Mouse (Mus musculus) urinary bladder, postnatal 14 days (tissue): ENCODE data around the gene Ptpn14.
"Not testable (repeated sequence)": the region's sequence is repeated elsewhere in the genome, so short reads cannot be mapped to it uniquely, and the experiment has no call there.

Source experiments
- DNase-seq: peaks from one replicate; pipeline ENCODE4 v3.0.0; 2021; ENCODE audit warnings: low spot score

Ptpn14 gene

DNA sequence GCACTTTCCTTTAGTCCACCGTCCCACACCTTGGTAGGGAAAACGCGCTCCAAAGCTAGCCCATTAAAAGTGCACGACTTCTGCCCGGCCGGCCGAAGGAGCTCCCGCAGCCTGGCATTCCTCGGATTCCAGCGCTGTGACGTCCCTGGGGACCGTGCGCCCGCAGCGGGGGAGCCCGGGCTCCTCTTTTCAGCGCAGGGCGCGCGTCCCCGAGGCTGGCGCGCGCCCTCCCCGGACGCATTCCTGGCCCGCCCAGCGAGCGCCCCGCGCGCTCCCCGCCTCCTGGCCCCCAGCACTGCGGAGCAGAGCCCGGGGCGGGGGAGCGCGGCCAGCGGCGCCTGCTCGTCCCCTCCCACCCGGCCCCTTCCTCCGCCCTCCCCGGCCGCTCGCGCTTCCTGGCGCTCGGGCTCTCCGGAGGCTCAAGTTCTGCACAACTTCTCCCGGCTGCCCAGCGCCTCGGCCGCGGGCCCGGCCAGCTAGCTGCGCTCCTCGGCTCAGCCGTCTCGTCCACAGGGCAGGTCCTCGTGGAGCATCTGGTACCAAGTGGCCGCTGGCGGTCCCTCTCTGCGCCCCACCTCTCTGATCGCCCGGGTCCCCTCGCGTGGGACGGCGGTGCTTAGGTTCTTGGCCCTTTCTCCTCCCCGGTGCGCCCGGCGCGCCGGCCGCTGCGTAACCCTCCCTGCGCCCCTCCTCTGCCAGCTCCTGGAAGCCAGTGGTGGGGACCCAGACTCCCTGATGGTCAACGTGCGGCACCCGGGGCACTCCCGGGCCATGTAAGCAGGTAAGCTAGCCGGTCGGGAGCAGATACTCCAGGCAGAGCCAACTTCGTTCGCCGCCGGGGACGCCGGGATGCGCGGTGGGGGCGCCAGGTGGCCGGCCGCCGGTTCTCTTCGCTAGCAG, at the start of gene Ptpn14:
Gene Ptpn14 (plus strand): TSS at position 385 of the 900 bp plus-strand sequence.
- peak; percentile 90 for DNase-seq

DNA sequence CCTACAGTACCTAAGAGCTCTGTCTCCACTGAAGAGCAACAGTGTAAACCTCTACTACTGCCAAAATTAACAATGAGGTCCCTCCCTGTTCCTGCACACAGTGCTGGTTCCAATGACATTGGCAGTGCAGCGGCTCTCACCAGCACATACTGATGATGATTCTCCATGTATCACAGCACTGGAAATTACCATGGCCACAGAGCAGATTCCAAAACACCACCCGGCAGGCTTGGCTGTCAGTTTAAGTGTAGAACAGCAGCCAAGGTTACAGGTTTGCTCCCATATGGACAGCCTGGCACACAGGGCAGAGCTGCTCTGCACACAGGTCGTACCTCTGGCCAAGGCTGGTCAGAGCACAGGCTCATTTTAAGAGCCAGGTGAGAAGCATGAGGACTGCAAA, 48.5 kb upstream of the Ptpn14 start:
- DNase-seq: no peak

DNA sequence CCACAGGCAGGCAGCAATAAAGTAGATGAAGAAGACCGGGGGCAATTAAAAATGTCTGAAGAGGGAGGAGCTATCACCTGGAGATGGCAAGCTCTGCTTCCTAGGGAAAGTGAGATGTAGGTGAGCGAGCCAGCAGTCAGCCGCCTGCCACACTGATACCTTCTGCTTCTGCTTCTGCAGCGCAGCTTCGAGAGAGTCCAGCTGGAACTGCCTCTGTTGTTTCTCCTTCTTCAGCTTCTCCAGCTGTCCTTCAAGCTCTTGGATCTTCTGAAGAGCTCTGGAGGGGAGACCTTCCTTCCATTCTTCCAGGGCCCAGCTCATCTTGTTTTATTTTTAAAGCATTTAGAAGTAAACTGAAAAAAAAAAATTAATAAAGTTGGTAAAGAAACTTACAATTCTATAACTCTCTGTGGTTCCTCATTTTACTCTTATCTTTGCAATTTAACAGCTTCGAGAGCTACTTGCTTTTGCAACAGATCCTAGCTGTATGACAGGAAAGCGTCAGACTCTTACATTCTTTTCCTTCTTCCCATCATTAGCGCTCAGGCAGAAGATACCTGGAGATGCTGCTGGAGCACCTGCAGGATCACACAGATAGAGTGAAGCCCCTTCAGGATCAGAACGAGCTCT, 43.2 kb upstream of the Ptpn14 start:
- DNase-seq: no peak

DNA sequence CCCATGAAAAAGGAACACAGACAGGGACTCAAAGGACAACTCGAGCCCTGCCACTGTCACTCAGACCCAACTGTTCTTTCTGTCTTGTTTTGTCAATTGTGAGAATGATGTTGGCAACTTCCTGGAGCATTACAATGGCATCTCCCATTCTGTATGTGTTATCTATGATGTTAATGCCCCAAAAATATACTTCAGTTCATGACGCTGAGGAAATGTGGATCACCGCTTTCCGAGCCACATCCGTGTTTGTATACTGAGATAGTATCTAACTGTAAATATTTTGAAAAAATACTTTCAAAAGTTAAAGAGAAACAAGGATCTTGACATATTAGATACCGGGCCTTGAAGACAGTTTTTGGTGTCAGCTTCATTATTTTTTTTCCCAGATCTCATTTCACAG, 42.0 kb upstream of the Ptpn14 start:
- DNase-seq: no peak

DNA sequence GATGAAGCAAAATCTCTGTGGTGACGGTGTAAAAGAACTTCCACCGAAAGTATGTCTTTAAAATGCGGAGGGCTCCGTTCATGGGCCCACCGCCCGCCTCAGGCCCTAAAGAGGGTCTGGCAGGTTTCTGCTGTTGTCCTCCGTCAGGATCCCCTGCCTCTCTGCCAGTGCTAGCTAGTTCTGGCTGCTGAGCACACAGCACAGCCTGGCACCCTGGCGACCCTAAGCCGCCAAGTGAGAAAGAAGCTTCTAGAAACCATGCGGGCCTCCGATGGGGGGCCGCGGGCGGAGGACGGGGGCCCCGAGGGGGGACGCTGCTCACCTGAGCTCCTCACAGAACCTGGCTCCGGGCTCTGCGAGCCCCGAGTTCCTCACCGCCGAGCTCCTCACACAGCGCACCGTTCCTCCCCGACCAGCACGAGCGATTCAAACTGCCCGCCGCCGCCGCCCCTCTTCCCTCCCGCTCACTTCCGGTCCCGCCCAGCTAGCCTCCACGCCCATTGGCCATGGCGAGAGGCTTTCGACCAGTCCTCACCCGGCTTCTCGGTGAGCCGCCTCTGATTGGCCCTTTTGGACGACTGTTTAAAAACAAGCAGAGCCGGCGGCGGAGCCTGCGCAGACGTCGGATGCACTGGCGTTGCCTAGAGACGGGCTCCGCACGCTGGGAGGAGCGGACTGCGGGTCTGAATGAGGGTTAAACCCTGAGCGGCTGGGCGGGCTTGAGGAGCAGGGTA, 40.2 kb upstream of the Ptpn14 start, which contains the start of gene Cenpf:
Gene Cenpf (minus strand): TSS at position 433 of the 734 bp plus-strand sequence.
- peak; percentile 99 for DNase-seq

DNA sequence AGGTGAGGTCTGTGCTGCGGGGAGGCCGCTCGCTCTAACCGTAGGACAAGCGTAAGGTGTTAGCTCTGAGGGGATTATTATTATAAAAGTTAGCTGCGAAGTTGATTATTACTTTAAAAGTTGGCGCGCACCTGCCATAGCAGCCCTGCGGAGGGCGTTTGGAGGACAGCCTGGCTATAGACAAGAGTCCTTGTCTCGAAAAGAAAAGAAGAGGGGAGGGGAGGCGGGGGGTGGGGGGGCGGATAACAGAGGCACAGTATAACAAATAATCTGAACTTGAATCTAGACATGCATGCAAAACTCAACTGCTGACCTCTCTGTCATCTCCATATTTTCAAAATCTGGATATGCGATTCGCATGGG, 39.7 kb upstream of the Ptpn14 start:
- no peak for DNase-seq

DNA sequence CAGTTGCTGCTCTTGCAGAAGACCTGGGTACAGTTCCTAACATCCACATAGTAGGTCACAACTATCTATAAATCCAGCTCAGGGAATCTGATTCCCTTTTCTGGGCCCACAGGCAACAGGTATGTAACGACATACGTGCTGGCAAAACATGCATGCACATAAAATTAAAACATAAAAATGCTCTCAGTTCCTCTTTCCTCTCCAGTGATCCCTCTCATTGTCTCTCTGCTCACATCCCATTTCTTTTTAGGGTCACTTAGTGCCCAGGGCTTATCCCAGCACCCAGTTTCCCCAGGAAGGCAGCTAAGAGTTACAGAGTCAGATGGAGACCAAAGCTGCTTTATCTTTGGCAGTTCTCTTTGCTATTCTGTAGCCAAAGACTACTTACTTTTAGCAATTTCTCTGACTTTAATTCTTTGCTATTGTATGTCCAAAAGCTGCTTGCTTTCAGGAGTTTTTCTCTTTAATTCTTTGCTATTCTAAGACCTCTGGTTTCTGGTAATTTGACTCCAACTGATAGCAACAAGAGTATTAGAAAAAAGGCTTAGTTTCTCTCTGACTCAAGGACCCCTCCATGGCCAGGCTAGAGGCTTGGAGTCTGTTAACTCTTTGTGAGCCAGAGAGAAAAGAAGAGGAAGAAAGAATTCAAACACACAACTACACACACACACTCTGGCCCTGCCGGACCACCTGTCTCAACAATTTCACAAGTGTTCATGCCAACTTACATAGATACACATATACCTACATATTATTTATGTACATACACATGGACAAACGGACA, 38.8 kb upstream of the Ptpn14 start:
- no peak for DNase-seq

DNA sequence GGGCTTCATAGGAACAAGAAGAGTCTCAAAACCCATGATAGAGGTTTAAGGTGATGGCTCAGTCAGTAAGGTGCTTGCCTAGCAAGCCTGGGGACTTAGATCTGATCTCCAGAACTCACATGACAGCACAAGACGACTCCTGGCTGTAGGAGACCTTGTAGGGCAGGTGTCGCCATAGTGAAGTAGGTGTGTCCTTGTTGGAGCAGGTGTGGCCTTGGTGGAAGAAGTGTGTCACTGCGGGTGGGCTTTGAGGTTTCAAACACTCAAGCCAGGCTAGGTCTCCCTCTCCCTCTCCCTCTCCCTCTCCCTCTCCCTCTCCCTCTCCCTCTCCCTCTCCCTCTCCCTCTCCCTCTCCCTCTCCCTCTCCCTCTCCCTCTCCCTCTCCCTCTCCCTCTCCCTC, 35.6 kb upstream of the Ptpn14 start:
- not testable (repeated sequence) for DNase-seq

DNA sequence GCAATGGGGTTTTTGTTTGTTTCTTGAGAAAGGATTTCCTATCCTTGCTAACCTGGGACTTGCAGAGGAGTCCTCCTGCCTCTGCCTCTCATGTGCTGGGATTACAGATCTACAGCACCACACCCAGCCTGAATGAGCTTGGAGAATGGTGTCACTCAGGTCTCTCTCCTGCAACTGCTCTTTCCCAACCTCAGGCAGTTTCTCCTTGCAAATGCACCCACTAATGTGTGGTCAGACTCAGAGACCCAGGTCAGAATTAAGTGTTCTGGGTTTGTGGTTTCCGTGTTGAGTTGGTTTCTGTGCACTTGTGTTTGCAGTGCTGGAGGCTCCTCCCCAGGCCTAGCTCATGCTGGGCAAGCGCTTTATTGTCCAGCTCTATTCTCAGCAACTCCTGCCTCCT, 33.7 kb upstream of the Ptpn14 start:
- DNase-seq: no peak

DNA sequence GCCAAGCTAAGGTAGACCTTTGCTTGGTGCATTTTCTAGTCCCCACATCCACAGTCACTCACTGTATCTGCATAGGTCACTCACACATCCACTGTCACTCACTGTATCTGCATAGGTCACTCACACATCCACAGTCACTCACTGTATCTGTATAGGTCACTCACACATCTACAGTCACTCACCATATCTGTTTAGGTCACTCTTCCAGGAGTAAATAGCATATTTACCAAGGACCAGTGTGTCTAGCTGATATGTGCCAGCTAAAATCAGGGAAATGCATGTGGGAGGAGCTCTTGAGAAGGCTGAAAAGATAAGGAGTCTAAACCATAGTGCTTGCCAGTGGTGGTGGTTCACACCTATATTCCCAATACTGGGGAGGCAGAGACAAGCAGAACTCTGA, 32.7 kb upstream of the Ptpn14 start:
- DNase-seq: no peak

DNA sequence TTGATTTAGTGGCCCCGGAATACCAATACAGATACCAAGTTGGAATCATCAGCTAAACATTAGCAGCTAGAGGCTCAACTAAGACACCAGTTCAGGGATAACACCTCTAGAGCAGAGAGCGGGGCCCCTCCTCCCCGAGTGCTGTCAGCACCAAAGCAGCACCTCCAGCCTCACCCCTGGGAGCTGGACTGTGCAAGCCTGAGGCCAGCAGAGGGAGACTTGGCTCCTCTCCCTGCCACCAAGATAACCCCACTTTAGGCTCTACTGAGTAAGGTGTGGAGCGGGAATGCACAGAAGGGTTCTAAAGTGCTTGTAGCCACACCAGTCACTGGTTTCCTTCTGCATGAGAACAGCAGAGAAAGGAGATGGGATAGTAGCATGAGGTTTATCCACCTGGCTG, 29.7 kb upstream of the Ptpn14 start:
- DNase-seq: peak; percentile 33

DNA sequence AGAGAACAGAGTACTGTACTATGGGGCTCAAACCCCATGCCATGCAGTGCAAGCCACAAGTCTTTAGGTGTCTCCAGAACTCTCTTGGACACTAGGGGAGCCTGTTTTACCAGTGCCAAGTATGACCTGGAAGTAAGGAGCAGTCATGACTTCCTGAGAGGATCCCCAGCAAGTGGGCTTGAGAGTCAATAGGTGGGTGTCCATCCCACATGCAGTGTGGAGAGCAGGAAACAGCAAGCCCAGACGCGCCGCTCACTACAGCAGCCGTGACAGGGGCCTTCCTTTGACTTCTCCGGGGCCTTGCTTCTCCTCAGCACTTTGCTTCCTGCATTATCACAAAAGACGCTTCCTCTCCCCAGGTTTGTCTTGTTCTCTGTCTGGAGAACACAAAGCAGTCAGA, 27.9 kb upstream of the Ptpn14 start:
- DNase-seq: no peak

DNA sequence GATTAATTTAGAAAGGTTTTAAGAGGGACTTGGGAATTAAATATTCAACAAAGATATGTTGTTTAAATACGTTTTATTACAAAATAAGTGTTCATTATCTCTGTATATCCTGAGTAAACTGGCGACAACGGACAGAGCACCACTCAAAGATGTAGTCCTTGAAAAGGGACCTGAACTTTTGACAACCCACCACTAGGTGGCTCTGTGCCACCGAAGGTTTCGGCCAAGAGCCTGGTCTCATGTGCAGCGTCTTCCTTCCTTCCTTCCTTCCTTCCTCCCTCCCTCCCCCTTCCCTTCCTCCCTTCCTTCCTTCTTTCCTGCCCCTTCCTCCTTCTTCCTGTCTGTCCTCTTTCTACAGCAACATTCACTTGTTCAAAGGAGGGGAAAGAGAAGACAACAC, 27.1 kb upstream of the Ptpn14 start:
- DNase-seq: peak; percentile 82

DNA sequence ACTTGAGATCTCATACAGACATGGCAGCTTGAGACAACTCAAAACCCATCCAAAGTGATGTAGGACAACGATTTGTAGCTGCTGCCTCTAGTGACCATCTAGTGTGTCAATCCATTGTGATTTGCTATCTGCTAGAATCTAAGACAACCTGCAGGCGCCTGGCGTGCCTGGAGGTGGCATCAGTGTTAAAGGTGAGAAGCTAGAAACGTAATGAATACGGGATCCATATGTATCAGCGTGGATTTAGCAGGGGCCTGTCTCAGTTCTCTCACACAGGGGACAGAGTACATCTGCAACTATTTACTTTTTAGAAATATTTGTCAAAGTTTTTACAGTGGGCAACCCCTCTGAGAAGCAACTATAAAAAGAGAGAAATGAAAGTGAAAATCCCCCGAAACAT, 24.9 kb upstream of the Ptpn14 start:
- DNase-seq: no peak

DNA sequence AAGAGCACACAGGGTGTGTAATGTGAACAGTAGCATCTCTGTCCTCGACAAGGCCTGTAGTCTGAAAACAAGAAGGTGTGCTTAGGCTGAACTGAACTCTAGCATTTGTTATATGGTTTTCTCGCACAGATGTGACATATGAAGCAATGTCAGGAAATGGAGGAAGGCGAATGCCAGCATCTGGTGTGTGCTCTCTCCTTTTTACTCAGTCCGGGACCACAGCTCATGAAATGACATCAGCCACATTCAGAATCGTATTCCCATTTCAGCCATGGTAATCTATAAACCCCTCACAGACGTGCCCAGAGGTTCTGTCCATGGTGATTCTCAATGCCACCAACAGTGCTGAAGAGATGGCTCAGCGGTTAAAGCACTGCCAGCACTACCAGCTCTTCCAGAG, 24.5 kb upstream of the Ptpn14 start:
- no peak for DNase-seq

DNA sequence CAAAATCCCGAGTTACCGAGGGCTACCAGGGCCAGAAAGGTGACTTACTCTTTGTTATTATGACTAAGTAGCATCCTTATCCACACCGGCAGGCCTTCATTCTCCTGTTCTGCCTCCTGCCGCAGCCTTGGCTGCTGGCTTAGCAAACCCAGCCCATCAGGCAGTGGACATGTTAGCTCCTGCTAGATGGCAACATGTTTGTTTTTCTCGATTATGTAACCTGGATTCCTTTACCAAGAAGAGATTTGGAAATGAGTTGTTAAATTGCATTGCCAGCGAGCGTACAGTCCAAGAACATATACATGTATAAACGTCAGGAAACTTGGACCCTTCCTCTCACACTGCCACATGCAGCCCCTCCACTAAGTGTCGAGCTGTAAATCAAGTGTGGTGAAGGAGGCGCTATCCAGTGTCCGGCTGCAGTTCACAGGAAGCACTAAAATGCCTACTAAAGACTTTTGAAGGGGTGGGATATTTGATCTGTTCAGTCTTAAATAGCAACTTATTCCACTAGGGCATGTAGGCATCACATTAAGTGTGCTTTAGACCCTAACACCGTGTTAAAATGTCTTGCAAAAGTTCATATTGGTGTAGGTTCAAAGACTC, 21.9 kb upstream of the Ptpn14 start:
- peak; percentile 40 for DNase-seq

DNA sequence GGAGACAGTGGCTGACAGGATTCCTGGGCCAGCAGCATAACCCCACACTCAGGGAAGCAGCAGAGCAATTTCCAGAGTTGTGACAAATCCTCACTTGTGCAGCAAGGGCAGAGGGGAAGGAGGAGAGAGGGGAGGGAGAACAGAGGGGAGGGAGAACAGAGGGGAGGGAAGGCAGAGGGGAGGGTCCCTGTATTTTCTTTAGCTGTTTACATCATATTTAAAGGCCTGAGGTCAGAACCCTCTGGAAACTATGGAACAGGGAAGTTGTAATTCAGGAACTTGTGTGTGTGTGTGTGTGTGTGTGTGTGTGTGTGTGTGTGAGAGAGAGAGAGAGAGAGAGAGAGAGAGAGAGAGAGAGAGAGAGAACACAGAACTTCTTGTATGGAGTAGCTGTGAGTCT, 21.1 kb upstream of the Ptpn14 start:
- no peak for DNase-seq

DNA sequence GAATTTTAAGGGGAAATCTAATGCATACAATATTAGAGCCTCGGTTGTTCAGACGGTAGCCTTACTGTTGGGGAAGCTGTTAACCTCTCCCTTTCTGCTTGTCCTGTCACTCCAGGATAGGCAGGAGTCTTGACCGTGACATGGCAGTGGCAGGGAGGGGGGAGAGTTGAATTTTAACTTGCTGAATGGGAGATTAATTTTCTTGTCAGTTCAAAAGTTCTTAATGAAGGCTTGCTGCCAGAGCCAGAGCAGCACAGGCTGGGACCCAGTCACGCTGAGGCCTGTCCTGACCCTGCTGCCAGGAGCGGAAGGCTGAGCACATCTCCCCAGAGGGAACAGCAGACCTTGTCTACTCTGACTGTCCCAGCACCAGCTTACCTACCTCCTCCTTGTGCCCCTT, 20.6 kb upstream of the Ptpn14 start:
- peak; percentile 37 for DNase-seq

DNA sequence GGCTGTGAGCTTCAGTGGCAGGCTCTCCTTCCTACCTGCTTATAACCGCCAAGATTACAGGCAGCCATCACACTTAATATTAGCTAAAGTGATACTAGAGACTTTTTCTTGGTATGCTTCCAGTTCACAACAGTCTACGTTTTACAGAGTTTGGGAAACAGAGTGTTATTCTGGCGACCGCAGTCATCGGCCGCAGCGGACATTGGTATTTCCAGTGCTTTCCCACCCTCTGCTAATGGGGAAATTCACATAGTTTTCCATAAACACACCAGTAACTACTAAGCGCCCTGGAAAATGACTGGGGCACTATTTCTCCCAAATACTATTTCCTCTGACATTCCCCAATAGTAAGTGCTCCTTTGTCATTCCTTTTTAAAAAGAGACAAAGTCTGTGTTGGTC, 19.1 kb upstream of the Ptpn14 start:
- DNase-seq: no peak

DNA sequence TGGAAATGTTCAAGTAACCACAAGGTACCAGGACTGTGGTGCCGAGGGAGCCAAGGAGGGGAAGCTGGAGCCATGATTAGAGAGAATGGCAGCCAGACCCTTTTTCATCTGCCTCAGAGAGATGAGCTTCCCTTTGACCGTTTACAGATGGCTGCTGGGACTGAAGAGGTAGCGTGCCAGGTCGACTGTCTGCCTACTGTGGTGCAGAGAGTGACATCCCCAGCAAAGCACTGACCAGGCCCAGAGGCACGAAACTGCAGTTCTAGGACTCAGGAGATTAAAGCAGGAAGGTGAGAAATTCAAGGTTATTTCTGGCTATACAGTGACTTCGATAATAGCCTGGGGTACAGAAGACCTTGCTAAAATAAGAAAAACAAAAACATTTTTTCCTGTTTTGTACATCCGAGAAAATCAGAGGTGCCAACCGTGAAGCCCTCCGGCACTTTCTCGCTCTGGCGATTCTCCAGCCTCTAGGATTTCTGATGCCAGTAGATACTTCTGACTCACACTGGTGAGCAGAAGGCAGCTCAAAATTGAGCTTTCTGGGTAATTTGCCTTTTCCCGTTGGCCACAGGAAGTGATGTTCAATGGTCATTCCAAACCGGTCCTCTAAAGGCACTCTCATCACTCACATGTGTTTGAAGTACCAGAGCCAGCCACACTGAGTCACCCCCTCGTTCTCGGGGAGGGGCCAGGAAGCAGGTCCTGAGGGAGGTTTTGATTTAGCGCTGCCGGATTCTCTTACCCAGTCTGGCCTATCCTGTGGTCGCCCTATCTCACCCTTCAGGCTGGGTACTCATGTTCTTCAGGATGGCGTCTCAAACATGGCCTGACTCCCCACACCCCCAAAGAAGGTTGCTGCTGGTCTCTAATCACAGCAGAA, 11.9 kb upstream of the Ptpn14 start:
- no peak for DNase-seq

DNA sequence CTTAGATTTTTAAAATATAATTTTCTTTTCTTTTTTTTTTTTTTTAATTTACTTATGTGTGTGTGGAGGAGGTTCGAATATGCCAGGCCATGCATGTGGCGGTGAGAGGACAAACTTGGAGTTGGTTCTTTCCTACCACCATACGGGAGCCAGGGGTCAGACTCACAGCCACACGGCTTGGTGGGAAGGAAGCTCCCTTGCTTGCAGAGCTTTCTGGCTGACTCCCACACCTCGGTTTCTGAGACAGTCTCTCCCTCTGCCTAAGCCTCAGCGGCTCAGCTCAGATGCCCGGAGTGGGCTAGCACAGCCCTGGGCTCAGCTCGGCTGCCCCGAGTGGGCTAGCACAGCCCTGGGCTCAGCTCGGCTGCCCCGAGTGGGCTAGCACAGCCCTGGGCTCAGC, 10.5 kb upstream of the Ptpn14 start:
- DNase-seq: no peak
